Mouse (Mus musculus): ENCODE measurements around the gene Marco. TPM values are rescaled to one million over a fixed set of nuclear protein-coding genes. Genes with fewer than 3 reads are reported as not detected.
A peak's percentile ranks its signal among the peaks of the same experiment; 100 is the strongest.

Gene Marco
- total and polyA plus RNA-seq, 3 experiments = 0.15 to 0.79 (median 0.76) TPM

- dilution Hi-C loops (cut with MboI; ENCODE audit: extremely low pct_ligation_motif_present, extremely low pct_unique_long_range_greater_than_20kb, low sequenced_read_pairs) (no loop called here), in situ Hi-C loops (cut with MboI; ENCODE audit: low pct_ligation_motif_present, low pct_unique_long_range_greater_than_20kb, low sequenced_read_pairs) (no loop called here)
- no peak overlapping the region for H3K4me2 ChIP-seq (ENCODE audit: insufficient read depth, low read depth, poor library complexity, severe bottlenecking)
- no peak overlapping the region for H3K27ac ChIP-seq (ENCODE audit: insufficient read depth, low read depth)
- no peaks in the 10 kb centered on the region for H3K27me3 ChIP-seq (replicated peaks)
- no peaks in the 10 kb centered on the region for H3K9me3 ChIP-seq (replicated peaks; ENCODE audit: low read length)
- DNase-seq (ENCODE audit: extremely low read depth) = no peak
- TF ChIP-seq ZNF384 (IDR thresholded peaks at IDR 0.05; ENCODE audit: low read depth, low read length) (peak; percentile 51; the same call in 1 of the 2 replicates), E2F4 (IDR thresholded peaks at IDR 0.05; ENCODE audit: insufficient replicate concordance, low read depth, low read length) (no peak)
- H3K36me3 ChIP-seq (replicated peaks in 1 of 2; ENCODE audit: control insufficient read depth in 1 of 2, insufficient read depth in 1 of 2, low read length in 1 of 2) = no peaks in the 10 kb centered on the region
- no peaks in the 10 kb centered on the region for H3K79me2 ChIP-seq (replicated peaks; ENCODE audit: control insufficient read depth, extremely low read depth, insufficient read depth, poor library complexity, severe bottlenecking)
- H3K4me3 ChIP-seq (replicated peaks in 1 of 3; ENCODE audit: low read depth in 2 of 3, low read length in 2 of 3, poor library complexity in 1 of 3) = no peak overlapping the region
- no peak overlapping the region for H3K9ac ChIP-seq (ENCODE audit: insufficient read depth, low read depth)
- H3K4me1 ChIP-seq (ENCODE audit: control insufficient read depth in 1 of 2, insufficient read depth in 2 of 2) = peaks cover 0 to 29% of the 10 kb centered on the region in 2 experiments; a peak in 2 of 4 replicates
Observed at GRCm38 (mm10) chr1:120449662-120450061, 55.2 kb downstream of the Marco start.

- no peaks in the 10 kb centered on the region for H3K27me3 ChIP-seq (replicated peaks)
- in situ Hi-C loops (cut with MboI; ENCODE audit: low pct_ligation_motif_present, low pct_unique_long_range_greater_than_20kb, low sequenced_read_pairs) (no loop called here), dilution Hi-C loops (cut with MboI; ENCODE audit: extremely low pct_ligation_motif_present, extremely low pct_unique_long_range_greater_than_20kb, low sequenced_read_pairs) (no loop called here)
- no peaks in the 10 kb centered on the region for H3K9me3 ChIP-seq (replicated peaks; ENCODE audit: low read length)
- no peak overlapping the region for H3K9ac ChIP-seq (ENCODE audit: insufficient read depth, low read depth)
- H3K27ac ChIP-seq (ENCODE audit: insufficient read depth, low read depth) = no peak overlapping the region
- peak; percentile 31 for DNase-seq (ENCODE audit: extremely low read depth)
- H3K36me3 ChIP-seq (replicated peaks in 1 of 2; ENCODE audit: control insufficient read depth in 1 of 2, insufficient read depth in 1 of 2, low read length in 1 of 2) = no peaks in the 10 kb centered on the region
- H3K79me2 ChIP-seq (replicated peaks; ENCODE audit: control insufficient read depth, extremely low read depth, insufficient read depth, poor library complexity, severe bottlenecking) = no peaks in the 10 kb centered on the region
- TF ChIP-seq MYC (IDR thresholded peaks at IDR 0.05; ENCODE audit: low read depth, low read length) (peak; percentile 73), BHLHE40 (IDR thresholded peaks at IDR 0.05; ENCODE audit: low read depth, low read length) (peak; percentile 75), ZNF384 (IDR thresholded peaks at IDR 0.05; ENCODE audit: low read depth, low read length) (peak; percentile 96), CHD1 (IDR thresholded peaks at IDR 0.05; ENCODE audit: low read depth, low read length) (no peak), KAT2A (IDR thresholded peaks at IDR 0.05; ENCODE audit: insufficient replicate concordance, low read length) (no peak), MAX (IDR thresholded peaks at IDR 0.05; ENCODE audit: low read length) (peak; percentile 77), MXI1 (IDR thresholded peaks at IDR 0.05; ENCODE audit: low read depth, low read length) (peak; percentile 39; the same call in 1 of the 2 replicates)
- H3K4me3 ChIP-seq (replicated peaks in 1 of 3; ENCODE audit: low read depth in 2 of 3, low read length in 2 of 3, poor library complexity in 1 of 3) = no peak overlapping the region
- no peak overlapping the region for H3K4me2 ChIP-seq (ENCODE audit: insufficient read depth, low read depth, poor library complexity, severe bottlenecking)
- peaks cover 3 to 24% of the 10 kb centered on the region in 2 experiments; a peak in 3 of 4 replicates for H3K4me1 ChIP-seq (ENCODE audit: control insufficient read depth in 1 of 2, insufficient read depth in 2 of 2)
Observed at GRCm38 (mm10) chr1:120443228-120443639, 61.6 kb downstream of the Marco start.

GRCm38 (mm10) chr1:120441587-120441986 lies 63.2 kb downstream of the Marco start:
- no peaks in the 10 kb centered on the region for H3K9me3 ChIP-seq (replicated peaks; ENCODE audit: low read length)
- H3K4me2 ChIP-seq (ENCODE audit: insufficient read depth, low read depth, poor library complexity, severe bottlenecking) = no peak overlapping the region
- DNase-seq (ENCODE audit: extremely low read depth) = no peak
- in situ Hi-C loops (cut with MboI; ENCODE audit: low pct_ligation_motif_present, low pct_unique_long_range_greater_than_20kb, low sequenced_read_pairs) (no loop called here), dilution Hi-C loops (cut with MboI; ENCODE audit: extremely low pct_ligation_motif_present, extremely low pct_unique_long_range_greater_than_20kb, low sequenced_read_pairs) (no loop called here)
- H3K4me3 ChIP-seq (replicated peaks in 1 of 3; ENCODE audit: low read depth in 2 of 3, low read length in 2 of 3, poor library complexity in 1 of 3) = no peak overlapping the region
- no peak overlapping the region for H3K9ac ChIP-seq (ENCODE audit: insufficient read depth, low read depth)
- H3K4me1 ChIP-seq (ENCODE audit: control insufficient read depth in 1 of 2, insufficient read depth in 2 of 2) = peaks cover 3 to 24% of the 10 kb centered on the region in 2 experiments; a peak in 3 of 4 replicates
- TF ChIP-seq CTCF (conservative IDR thresholded peaks at IDR 0.05 in 1 of 2, IDR thresholded peaks at IDR 0.05 in 1 of 2; ENCODE audit: low read depth in 2 of 2, low read length in 2 of 2) = no peak
- TF ChIP-seq BHLHE40 (IDR thresholded peaks at IDR 0.05; ENCODE audit: low read depth, low read length) = no peak
- no peak for TF ChIP-seq SMC3 (IDR thresholded peaks at IDR 0.05; ENCODE audit: low read depth, low read length)
- TF ChIP-seq ZKSCAN1 (IDR thresholded peaks at IDR 0.05; ENCODE audit: borderline replicate concordance, low read depth, low read length) = no peak
- TF ChIP-seq HCFC1 (IDR thresholded peaks at IDR 0.05; ENCODE audit: low read depth, low read length) = no peak
- no peak for TF ChIP-seq MAZ (IDR thresholded peaks at IDR 0.05; ENCODE audit: low read depth, low read length)
- no peak for TF ChIP-seq POLR2AphosphoS2 (IDR thresholded peaks at IDR 0.05; ENCODE audit: low read depth, low read length)
- no peak for TF ChIP-seq RAD21 (IDR thresholded peaks at IDR 0.05; ENCODE audit: low read depth, low read length)
- no peak for TF ChIP-seq MYC (IDR thresholded peaks at IDR 0.05; ENCODE audit: low read depth, low read length)
- TF ChIP-seq ZNF384 (IDR thresholded peaks at IDR 0.05; ENCODE audit: low read depth, low read length) = no peak
- TF ChIP-seq SIN3A (IDR thresholded peaks at IDR 0.05; ENCODE audit: low read length) = no peak
- no peak for TF ChIP-seq UBTF (IDR thresholded peaks at IDR 0.05; ENCODE audit: low read depth, low read length)
- no peak for TF ChIP-seq RCOR1 (conservative IDR thresholded peaks at IDR 0.05; ENCODE audit: low read depth, low read length)
- no peak for TF ChIP-seq IRF4 (IDR thresholded peaks at IDR 0.05; ENCODE audit: low read depth, low read length)
- no peak for TF ChIP-seq USF2 (conservative IDR thresholded peaks at IDR 0.05; ENCODE audit: low read depth, low read length)
- H3K79me2 ChIP-seq (replicated peaks; ENCODE audit: control insufficient read depth, extremely low read depth, insufficient read depth, poor library complexity, severe bottlenecking) = no peaks in the 10 kb centered on the region
- no peak overlapping the region for H3K27ac ChIP-seq (ENCODE audit: insufficient read depth, low read depth)
- no peaks in the 10 kb centered on the region for H3K36me3 ChIP-seq (replicated peaks in 1 of 2; ENCODE audit: control insufficient read depth in 1 of 2, insufficient read depth in 1 of 2, low read length in 1 of 2)
- no peaks in the 10 kb centered on the region for H3K27me3 ChIP-seq (replicated peaks)
